Comparison of ENCODE assay signal across 13 mouse cellular contexts in the genomic region with DNA sequence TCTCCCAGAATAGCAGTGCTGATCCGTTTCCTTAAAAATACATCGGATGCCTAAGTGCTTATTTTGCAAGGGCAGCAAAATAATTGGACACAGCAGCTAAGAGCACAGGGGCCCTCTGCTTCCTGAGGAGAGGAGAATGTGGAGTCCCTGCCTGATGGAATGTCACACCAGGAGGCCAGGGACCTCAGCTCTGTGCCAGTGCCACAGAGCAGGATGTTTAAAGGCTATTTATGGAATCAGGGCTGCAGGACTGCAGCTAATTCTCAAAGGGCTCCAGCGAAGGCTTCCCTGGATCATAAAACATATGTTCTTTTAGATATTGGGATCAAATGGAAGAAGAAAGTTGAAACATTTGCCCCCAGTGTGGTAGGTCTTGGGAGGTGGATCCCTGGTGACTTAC.
DNase-seq lines count a peak whose midpoint lies in the region; ATAC-seq lines count a peak whose summit lies in the region.
"Had no signal": no experiment of that assay in that cellular context is flagged by ENCODE, and none has a peak within 500 bp of the region (broad histone marks: within the 10 kb centered on the region; RNA-seq: fewer than 3 reads in every experiment).

No protein-coding gene starts in this region.

- H3K9me3 ChIP-seq in lung, embryonic 15.5 days = no peaks in the 10 kb centered on the region
- no peaks in the 10 kb centered on the region for H3K9me3 ChIP-seq in midbrain, embryonic 10.5 days (replicated peaks)
- H3K9me3 ChIP-seq: stomach, embryonic 15.5 days had no signal

- no peaks in the 10 kb centered on the region for H3K36me3 ChIP-seq in lung, embryonic 15.5 days
- H3K36me3 ChIP-seq in midbrain, embryonic 10.5 days = no peaks in the 10 kb centered on the region
- H3K36me3 ChIP-seq: stomach, embryonic 15.5 days had no signal

- no peak overlapping the region for H3K9ac ChIP-seq in lung, embryonic 15.5 days
- H3K9ac ChIP-seq: stomach, embryonic 15.5 days had no signal

- peak; percentile 49; the same call in 1 of the 2 replicates for ATAC-seq in lung, embryonic 15.5 days (ENCODE audit: borderline replicate concordance, extremely low read depth, low FRiP score, low TSS enrichment)

- no peak overlapping the region for H3K27ac ChIP-seq in lung, embryonic 15.5 days
- no peak overlapping the region for H3K27ac ChIP-seq in midbrain, embryonic 10.5 days (replicated peaks)
- H3K27ac ChIP-seq: macrophage; stomach, embryonic 15.5 days had no signal

- DNase-seq in lung, postnatal 36 days = no peak
- DNase-seq in cerebellum, adult 9-11 months = peak; percentile 86
- DNase-seq in heart, adult 9 months (ENCODE audit: low spot score in 2 of 2) = peak; percentile 11 to 14
- peak; percentile 25 for DNase-seq in mesoderm, embryonic 11.5 days (ENCODE audit: low read depth, low spot score)
- DNase-seq in adrenal gland, postnatal 10 days = no peak
- DNase-seq in midbrain, embryonic 10.5 days (ENCODE audit: low spot score) = no peak
- DNase-seq: kidney, postnatal 14 days; right cerebral cortex, postnatal 25 days had no signal

- no peaks in the 10 kb centered on the region for H3K27me3 ChIP-seq in lung, embryonic 15.5 days
- H3K27me3 ChIP-seq in midbrain, embryonic 10.5 days (ENCODE audit: low read depth, poor library complexity, severe bottlenecking) = no peaks in the 10 kb centered on the region
- H3K27me3 ChIP-seq: stomach, embryonic 15.5 days had no signal

- no peak overlapping the region for H3K4me2 ChIP-seq in lung, embryonic 15.5 days
- H3K4me2 ChIP-seq: stomach, embryonic 15.5 days had no signal

- peaks cover 8% of the 10 kb centered on the region; the same call in 1 of the 2 replicates for H3K4me1 ChIP-seq in lung, embryonic 15.5 days
- H3K4me1 ChIP-seq in midbrain, embryonic 10.5 days = no peaks in the 10 kb centered on the region
- H3K4me1 ChIP-seq: stomach, embryonic 15.5 days had no signal

- 19% methylated on average over 3 of the region's 3 CpGs for WGBS in lung, embryonic 15.5 days
- 63% methylated on average over 3 of the region's 3 CpGs for WGBS in midbrain, embryonic 10.5 days

- H3K4me3 ChIP-seq in lung, embryonic 15.5 days = no peak overlapping the region
- no peak overlapping the region for H3K4me3 ChIP-seq in midbrain, embryonic 10.5 days
- H3K4me3 ChIP-seq: erythroblast, embryonic 14.5 days; myocyte; stomach, embryonic 15.5 days had no signal

Comparison
In these comparisons a context has a peak if more than half of its experiments do, and no peak if none do; other contexts are left out.
1. DNase-seq: peak in cerebellum, adult 9-11 months (single experiment), heart, adult 9 months (2 of 2) and mesoderm, embryonic 11.5 days (single experiment); none in lung, postnatal 36 days (single experiment), adrenal gland, postnatal 10 days (single experiment) and midbrain, embryonic 10.5 days (single experiment).